Mouse (Mus musculus) lung, adult 2 months (tissue): ENCODE measurements around the gene Pbp2.

Experiments used
- CTCF ChIP-seq: fragments of 200-500 bp; IDR thresholded peaks from 2 replicates; pipeline ENCODE4 v1.5.1; 2011; ENCODE audit warnings: mild to moderate bottlenecking, low read length, control low read depth; ENCODE audit not compliant: insufficient read depth
- POLR2A ChIP-seq: fragments of 200-500 bp; IDR thresholded peaks from 2 replicates; pipeline ENCODE4 v1.6.1; 2011; ENCODE audit warnings: low read depth, mild to moderate bottlenecking, control low read depth, low read length, borderline replicate concordance; ENCODE audit errors: extremely low read depth

GRCm38 (mm10) chr6:135296267-135296666, 13.9 kb downstream of the Pbp2 start:
- TF ChIP-seq POLR2A = peak; percentile 43; the same call in 1 of the 2 replicates
- no peak for TF ChIP-seq CTCF
